ENCODE assay signal across 22 mouse cellular contexts in the genomic region with DNA sequence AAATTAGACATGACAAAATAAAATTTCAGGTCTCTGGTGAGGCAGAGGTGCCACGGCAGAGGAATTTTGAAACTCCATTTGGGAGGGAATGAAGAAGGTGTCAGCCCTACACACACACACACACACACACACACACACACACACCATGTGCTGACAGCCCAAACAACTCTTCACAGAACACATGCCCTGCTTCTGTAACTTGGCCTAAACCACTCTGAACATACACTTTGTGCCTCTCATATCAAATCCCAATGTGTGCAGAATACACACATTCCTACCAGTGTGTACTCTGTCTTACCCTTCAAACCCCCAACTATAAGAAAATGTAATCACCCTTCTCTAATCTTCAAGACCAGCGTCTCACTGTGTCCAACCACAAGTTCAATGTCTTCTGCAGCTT.
DNase-seq lines count a peak whose midpoint lies in the region; ATAC-seq and TF ChIP-seq lines count a peak whose summit lies in the region.
"Had no signal": no experiment of that assay in that cellular context is flagged by ENCODE, and none has a peak within 500 bp of the region (broad histone marks: within the 10 kb centered on the region; RNA-seq: fewer than 3 reads in every experiment).

No protein-coding gene starts in this region.

- H3K4me3 ChIP-seq in forebrain, embryonic 13.5 days: no peak overlapping the region
- no peak overlapping the region for H3K4me3 ChIP-seq in forebrain, embryonic 11.5 days (ENCODE audit: low read depth, low read length)
- H3K4me3 ChIP-seq in forebrain, embryonic 15.5 days: no peak overlapping the region
- no peak overlapping the region for H3K4me3 ChIP-seq in forebrain, embryonic 10.5 days
- H3K4me3 ChIP-seq in forebrain, postnatal 0 days (ENCODE audit: low read depth, low read length): no peak overlapping the region
- H3K4me3 ChIP-seq: embryonic facial prominence, embryonic 10.5 days; embryonic facial prominence, embryonic 12.5 days had no signal

- no peaks in the 10 kb centered on the region for H3K9me3 ChIP-seq in forebrain, embryonic 13.5 days (replicated peaks)
- no peaks in the 10 kb centered on the region for H3K9me3 ChIP-seq in forebrain, embryonic 11.5 days (ENCODE audit: control insufficient read depth, low read length)
- no peaks in the 10 kb centered on the region for H3K9me3 ChIP-seq in forebrain, embryonic 15.5 days
- no peaks in the 10 kb centered on the region for H3K9me3 ChIP-seq in forebrain, embryonic 10.5 days
- H3K9me3 ChIP-seq in forebrain, postnatal 0 days (ENCODE audit: low read length): no peaks in the 10 kb centered on the region
- H3K9me3 ChIP-seq: embryonic facial prominence, embryonic 10.5 days; embryonic facial prominence, embryonic 12.5 days; G1E had no signal

- ATAC-seq in forebrain, embryonic 13.5 days: peak; percentile 59; the same call in 1 of the 2 replicates
- no peak for ATAC-seq in forebrain, embryonic 11.5 days (replicated peaks; ENCODE audit: low FRiP score)
- ATAC-seq in forebrain, embryonic 15.5 days (replicated peaks): peak; percentile 67
- ATAC-seq in forebrain, postnatal 0 days: peak; percentile 65
- no peak for ATAC-seq in granulocyte monocyte progenitor cell, adult 5-6 weeks (replicated peaks; ENCODE audit: poor library complexity, severe bottlenecking)
- ATAC-seq: activated CD4-positive, CD25-positive, alpha-beta regulatory T cell, adult 4 months; CD4-positive, CD25-positive, alpha-beta regulatory T cell, adult 4 months; Patski had no signal

- DNase-seq in forebrain, embryonic 11.5 days (ENCODE audit: low spot score): no peak
- no peak for DNase-seq in forebrain, embryonic 10.5 days (ENCODE audit: extremely low spot score, low spot score)
- DNase-seq in forebrain, postnatal 0 days: no peak
- DNase-seq: adrenal gland, adult 8-10 months; adrenal gland, postnatal 14 days; adrenal gland, postnatal 36 days; B cell, adult 2 months; cerebellum, adult 11 months; cerebellum, adult 18-20 months; cerebellum, adult 8-10 months; cerebellum, adult 9-11 months; cerebellum, postnatal 25 days had no signal

- H3K4me2 ChIP-seq in forebrain, embryonic 13.5 days: no peak overlapping the region
- H3K4me2 ChIP-seq in forebrain, embryonic 11.5 days (ENCODE audit: low read depth, low read length, severe bottlenecking): no peak overlapping the region
- H3K4me2 ChIP-seq in forebrain, embryonic 15.5 days (replicated peaks): no peak overlapping the region
- no peak overlapping the region for H3K4me2 ChIP-seq in forebrain, postnatal 0 days (ENCODE audit: low read depth)
- H3K4me2 ChIP-seq: embryonic facial prominence, embryonic 12.5 days had no signal

- no peaks in the 10 kb centered on the region; the same call in 1 of the 2 replicates for H3K4me1 ChIP-seq in forebrain, embryonic 13.5 days
- no peaks in the 10 kb centered on the region for H3K4me1 ChIP-seq in forebrain, embryonic 11.5 days (replicated peaks; ENCODE audit: control insufficient read depth, insufficient read depth, low read length)
- peaks cover 7% of the 10 kb centered on the region; the same call in 1 of the 2 replicates for H3K4me1 ChIP-seq in forebrain, embryonic 15.5 days
- H3K4me1 ChIP-seq in forebrain, embryonic 10.5 days: no peaks in the 10 kb centered on the region
- no peaks in the 10 kb centered on the region for H3K4me1 ChIP-seq in forebrain, postnatal 0 days (ENCODE audit: insufficient read depth)
- H3K4me1 ChIP-seq: embryonic facial prominence, embryonic 10.5 days; embryonic facial prominence, embryonic 12.5 days had no signal

- no peak overlapping the region for H3K9ac ChIP-seq in forebrain, embryonic 13.5 days
- no peak overlapping the region for H3K9ac ChIP-seq in forebrain, embryonic 11.5 days (ENCODE audit: low read length)
- H3K9ac ChIP-seq in forebrain, embryonic 15.5 days (replicated peaks): no peak overlapping the region
- H3K9ac ChIP-seq in forebrain, postnatal 0 days: no peak overlapping the region
- H3K9ac ChIP-seq: embryonic facial prominence, embryonic 12.5 days had no signal

- 90% methylated on average over 2 of the region's 2 CpGs for WGBS in forebrain, embryonic 13.5 days
- 73% methylated on average over 2 of the region's 2 CpGs for WGBS in forebrain, embryonic 11.5 days
- WGBS in forebrain, embryonic 15.5 days: 69% methylated on average over 2 of the region's 2 CpGs
- 87% methylated on average over 2 of the region's 2 CpGs for WGBS in forebrain, embryonic 10.5 days
- 68% methylated on average over 2 of the region's 2 CpGs for WGBS in forebrain, postnatal 0 days

- H3K36me3 ChIP-seq in forebrain, embryonic 13.5 days (ENCODE audit: poor library complexity, severe bottlenecking): no peaks in the 10 kb centered on the region
- no peaks in the 10 kb centered on the region for H3K36me3 ChIP-seq in forebrain, embryonic 11.5 days (ENCODE audit: control insufficient read depth, insufficient read depth, low read length)
- no peaks in the 10 kb centered on the region for H3K36me3 ChIP-seq in forebrain, embryonic 15.5 days
- no peaks in the 10 kb centered on the region for H3K36me3 ChIP-seq in forebrain, embryonic 10.5 days (replicated peaks)
- H3K36me3 ChIP-seq in forebrain, postnatal 0 days (ENCODE audit: insufficient read depth): no peaks in the 10 kb centered on the region
- H3K36me3 ChIP-seq: embryonic facial prominence, embryonic 10.5 days; embryonic facial prominence, embryonic 12.5 days; G1E had no signal

- H3K27me3 ChIP-seq in forebrain, embryonic 13.5 days: no peaks in the 10 kb centered on the region
- H3K27me3 ChIP-seq in forebrain, embryonic 11.5 days (ENCODE audit: control insufficient read depth, insufficient read depth, low read length): no peaks in the 10 kb centered on the region
- no peaks in the 10 kb centered on the region for H3K27me3 ChIP-seq in forebrain, embryonic 15.5 days
- H3K27me3 ChIP-seq in forebrain, embryonic 10.5 days (ENCODE audit: poor library complexity, severe bottlenecking): no peaks in the 10 kb centered on the region
- H3K27me3 ChIP-seq in forebrain, postnatal 0 days (ENCODE audit: insufficient read depth, low read length): no peaks in the 10 kb centered on the region
- H3K27me3 ChIP-seq: CH12.LX; embryonic facial prominence, embryonic 12.5 days had no signal

- no peak overlapping the region for H3K27ac ChIP-seq in forebrain, embryonic 13.5 days
- no peak overlapping the region for H3K27ac ChIP-seq in forebrain, embryonic 11.5 days (ENCODE audit: low read depth, low read length)
- H3K27ac ChIP-seq in forebrain, embryonic 15.5 days (replicated peaks): peak overlapping the region; percentile 28
- H3K27ac ChIP-seq in forebrain, embryonic 10.5 days: no peak overlapping the region
- no peak overlapping the region for H3K27ac ChIP-seq in forebrain, postnatal 0 days (ENCODE audit: low read depth, low read length)
- H3K27ac ChIP-seq: embryonic facial prominence, embryonic 10.5 days; embryonic facial prominence, embryonic 12.5 days had no signal

- no peak for TF ChIP-seq CTCF in forebrain, postnatal 0 days (IDR thresholded peaks at IDR 0.05; ENCODE audit: low read depth)

Comparison
In these comparisons a context has a peak if more than half of its experiments do, and no peak if none do; other contexts are left out.
1. ATAC-seq: peak in forebrain, embryonic 13.5 days (single experiment), forebrain, embryonic 15.5 days (single experiment) and forebrain, postnatal 0 days (single experiment); none in forebrain, embryonic 11.5 days (single experiment) and granulocyte monocyte progenitor cell, adult 5-6 weeks (single experiment).